Mouse (Mus musculus): ENCODE results near the gene Zfp36l1. TPM values are rescaled to one million over a fixed set of nuclear protein-coding genes. Genes with fewer than 3 reads are reported as not detected.

The Zfp36l1 gene
- total RNA-seq, 1 experiment from 2014 or later = 225 TPM

DNA sequence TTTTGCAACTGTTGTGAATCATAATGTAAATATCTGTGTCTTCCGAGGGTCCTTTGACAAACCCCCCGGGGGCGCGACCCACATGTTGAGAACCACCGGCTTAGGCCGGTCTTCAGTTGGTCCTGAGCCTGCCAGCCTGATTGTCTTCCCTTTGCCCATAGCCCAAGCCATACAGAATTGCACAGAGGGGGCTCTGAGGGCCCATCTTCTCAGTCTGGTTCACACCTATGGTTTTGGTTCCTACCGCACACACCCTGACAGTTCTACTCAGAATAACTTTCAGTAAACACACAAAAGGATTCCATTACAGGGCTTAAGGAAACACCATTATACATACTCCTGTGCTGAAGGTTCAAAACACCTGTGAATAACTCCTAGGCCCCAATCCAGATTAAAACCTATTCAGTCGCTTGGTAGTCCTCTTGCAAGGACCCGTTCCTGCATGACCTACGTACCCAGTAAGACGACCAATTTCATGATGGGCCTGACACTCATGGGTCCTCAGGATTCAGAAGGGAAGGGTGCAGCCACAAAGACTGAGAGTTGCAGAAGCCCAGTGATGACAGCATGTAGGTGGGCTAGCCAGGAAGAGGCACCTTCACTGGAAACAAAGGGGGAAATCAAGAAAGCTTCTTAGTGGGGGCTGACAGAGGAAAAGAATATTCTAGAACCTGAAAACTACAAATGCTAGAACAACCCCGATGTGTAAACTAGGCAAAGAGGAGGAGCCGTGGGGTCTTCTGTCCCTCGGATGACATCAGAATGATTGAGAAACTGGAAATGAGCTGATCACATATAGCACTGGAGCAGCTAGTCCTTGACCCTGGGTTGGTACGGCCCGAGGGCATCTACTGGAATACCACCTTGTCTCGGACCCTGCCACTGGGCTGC lies 18.8 kb upstream of the Zfp36l1 start:
- DNase-seq = no peak

DNA sequence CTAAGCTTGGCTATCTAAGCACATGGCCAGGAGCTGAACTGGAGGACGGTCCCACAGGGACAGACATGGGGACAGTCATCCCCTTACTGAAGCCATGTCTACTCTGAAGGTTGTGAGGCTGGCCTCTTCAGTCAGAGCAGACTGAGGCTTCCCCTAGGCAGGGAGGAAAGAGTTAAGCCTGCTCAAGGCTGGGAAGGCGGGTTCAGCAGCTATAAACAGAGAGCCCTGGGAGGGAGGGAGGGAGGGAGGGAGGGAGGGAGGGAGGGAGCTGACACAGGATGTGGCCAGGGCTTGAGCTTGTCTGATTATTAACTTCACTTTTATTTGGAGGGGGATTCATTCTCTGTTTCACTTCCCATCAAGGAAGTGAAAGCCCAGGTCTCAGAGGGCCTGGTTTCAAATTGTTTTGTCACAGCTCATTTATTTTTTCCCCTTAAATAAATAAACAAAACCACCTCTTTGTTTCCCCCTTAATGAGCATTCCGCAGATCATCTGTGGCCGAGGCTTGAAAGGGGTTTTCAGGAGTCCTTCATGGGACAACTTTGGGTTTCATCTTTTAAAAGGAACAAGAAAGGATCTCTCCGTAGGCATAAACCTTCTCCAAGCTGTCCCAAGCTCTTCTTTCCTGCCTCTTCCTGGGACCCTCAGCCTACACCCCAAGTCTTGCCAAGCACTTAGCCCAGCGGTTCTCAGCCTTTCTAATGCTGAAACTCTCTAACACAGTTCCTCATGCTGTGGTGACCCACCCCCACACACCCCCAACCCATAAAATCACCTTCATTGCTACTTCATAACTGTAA lies 17.9 kb upstream of the Zfp36l1 start:
- no peak for DNase-seq

DNA sequence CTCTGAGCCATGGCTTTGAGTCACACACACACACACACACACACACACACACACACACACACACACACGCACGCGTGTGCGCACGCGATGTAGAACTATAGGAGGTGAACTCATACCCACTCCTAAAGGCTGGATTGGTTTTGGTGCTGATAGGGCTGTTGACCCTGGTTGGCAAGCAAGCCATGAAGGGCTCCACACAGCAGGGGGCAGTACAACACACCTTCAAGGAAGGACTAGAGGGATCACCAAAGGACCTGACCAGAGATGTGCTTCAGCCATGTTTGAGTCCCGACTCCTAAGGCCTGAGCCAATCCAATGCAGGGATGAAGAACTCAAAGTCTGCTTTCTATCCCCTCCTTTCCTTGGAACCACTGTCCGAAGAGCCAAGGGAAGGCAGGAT lies 16.7 kb upstream of the Zfp36l1 start:
- DNase-seq = no peak

DNA sequence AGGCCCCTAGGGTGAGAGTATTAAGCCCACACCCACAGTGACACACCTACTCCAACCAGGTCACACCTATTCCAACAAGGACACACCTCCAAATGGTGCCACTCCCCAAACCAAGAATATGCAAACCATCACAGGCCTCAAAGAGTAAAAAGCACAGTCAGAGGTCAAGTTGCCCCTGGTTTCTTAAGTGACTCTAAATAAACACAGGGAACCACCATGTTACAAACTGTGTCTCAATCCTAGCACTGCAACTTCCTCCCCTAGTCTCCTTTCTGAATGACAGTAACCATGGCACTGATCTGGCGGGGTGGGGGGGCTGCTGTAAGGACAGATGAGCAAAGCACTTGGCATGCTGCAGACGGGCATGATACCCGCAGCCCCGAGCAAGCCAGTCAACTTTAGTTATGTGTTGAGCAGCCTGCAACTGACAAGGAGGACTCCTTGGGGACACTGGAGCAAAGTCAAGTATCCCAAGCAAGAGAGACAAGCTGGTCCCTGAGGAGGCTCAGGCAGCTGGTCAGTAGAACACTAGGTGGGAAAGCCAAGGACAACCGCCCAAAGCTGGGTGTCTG lies 14.5 kb upstream of the Zfp36l1 start:
- DNase-seq = no peak

DNA sequence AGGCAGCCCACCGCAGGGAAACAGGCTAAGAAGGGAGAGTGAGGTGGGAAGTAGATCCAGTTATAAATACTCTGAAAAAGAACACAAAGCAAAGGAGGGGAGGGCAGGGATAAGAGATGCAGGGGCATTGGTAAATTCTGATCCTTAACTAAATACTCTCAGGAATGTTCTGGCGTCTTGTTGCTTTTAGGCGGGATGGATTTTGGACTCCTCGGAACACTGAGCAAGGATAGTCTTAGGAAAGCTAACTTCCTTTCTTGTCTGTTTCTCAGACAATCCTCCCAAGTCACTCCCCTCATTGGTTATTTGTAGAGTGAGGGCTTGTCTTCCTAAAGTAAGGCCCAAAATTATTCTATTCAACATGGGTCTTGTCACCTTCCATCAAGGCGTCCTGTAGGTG lies 12.5 kb upstream of the Zfp36l1 start:
- DNase-seq = no peak

DNA sequence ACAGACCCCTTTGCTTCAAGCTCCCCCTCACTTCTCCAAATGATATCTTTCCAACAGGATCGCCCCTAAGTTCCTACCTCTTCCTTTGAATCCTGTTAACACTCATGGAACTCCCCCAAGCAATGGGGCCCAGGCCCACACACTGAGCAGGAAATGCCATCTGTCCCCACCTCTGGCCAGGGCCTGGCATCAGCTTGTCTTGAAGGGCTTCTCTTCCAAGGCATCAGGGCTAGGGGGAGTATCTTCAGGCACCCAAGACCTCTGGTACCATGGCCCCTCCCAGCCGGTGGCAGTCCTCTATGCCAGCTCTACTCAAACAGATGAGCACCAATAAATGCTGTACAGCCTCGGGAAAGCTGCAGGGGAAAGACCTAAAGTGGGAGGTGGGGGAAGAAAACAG lies 11.9 kb upstream of the Zfp36l1 start:
- DNase-seq = no peak

DNA sequence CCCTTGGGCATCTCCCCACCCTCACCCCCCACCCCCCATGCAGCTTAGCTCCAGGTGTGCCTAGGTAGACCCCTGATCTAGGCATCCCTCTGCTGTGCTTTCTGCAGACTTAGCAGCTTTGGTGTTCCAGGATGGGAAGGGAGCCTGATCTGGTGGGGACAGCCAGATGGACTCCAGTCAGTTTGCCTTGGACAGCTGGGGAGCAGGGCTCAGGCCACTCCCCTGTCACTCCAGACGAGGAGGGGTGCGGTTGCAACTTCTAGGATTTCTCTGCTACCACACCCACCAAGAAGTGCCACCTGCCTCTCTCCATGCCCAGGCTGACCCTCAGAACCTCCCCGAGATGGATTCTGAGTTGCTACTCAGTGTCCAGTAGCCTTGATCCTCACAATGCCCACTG lies 11.4 kb upstream of the Zfp36l1 start:
- DNase-seq = no peak

DNA sequence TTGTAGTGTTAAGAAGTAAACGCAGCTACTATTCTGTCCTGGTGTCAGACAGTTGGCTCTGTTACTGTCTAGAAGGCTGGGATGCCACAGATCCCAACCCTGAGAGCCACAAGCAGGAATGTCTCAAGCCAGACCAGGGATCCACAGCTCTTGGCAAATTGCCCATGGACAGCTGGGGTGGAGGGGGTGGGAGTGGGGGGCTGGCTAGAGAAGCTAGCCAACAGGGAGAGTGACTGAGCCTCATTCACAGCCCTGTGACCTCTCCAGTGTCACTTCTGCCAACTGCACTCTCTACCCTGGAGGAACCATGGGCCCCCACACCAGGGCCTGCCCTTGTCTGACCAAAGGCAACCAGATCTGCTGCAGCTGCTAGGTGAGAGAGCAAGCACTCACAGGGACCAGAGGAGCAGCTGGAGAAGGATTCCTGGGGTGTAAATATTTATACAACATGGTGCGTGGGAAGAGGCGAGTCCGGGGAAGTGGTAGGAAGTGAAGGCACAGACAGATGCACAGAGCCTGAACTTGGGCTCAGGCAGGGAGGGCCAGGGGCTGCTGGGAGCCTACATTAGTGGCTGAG lies 10.5 kb upstream of the Zfp36l1 start:
- no peak for DNase-seq

DNA sequence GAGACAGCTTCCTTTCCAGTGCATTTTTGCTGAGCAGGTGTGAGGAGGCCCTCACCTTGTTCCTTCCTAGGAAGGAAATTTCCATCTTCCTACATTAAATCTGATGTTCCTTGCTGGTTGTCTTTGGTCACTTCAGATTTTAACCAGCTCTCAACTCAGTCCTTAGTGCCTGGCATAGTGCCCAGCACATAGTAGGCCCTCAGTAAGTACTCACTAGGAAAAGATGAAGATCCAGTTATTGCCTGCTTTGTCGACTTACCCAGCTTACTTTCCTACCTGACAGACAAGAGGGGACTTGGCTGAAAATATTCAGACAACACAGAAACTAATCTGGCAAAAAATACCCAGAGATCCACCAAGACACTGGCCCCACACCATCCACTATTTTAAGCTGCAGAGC lies 8.6 kb upstream of the Zfp36l1 start:
- no peak for DNase-seq

DNA sequence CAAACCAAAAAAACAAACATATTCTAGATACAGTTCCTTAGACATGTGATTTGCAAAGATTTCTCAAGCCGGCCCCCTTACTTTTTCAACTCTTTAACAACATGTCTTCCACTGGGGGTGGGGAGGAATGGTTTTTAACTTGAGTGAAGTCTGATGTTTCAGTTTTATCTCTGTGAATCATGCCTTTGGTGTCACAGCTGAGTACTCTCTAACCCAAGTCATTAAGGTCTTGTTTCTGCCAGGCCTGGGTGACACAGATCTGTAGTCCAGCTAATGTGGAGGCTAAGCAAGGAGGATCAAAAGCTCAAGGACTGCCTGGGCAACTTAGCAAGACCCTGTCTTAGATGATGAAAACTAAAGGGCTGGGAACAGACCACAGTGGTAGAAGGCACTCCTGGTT lies 5.8 kb upstream of the Zfp36l1 start:
- DNase-seq = no peak

DNA sequence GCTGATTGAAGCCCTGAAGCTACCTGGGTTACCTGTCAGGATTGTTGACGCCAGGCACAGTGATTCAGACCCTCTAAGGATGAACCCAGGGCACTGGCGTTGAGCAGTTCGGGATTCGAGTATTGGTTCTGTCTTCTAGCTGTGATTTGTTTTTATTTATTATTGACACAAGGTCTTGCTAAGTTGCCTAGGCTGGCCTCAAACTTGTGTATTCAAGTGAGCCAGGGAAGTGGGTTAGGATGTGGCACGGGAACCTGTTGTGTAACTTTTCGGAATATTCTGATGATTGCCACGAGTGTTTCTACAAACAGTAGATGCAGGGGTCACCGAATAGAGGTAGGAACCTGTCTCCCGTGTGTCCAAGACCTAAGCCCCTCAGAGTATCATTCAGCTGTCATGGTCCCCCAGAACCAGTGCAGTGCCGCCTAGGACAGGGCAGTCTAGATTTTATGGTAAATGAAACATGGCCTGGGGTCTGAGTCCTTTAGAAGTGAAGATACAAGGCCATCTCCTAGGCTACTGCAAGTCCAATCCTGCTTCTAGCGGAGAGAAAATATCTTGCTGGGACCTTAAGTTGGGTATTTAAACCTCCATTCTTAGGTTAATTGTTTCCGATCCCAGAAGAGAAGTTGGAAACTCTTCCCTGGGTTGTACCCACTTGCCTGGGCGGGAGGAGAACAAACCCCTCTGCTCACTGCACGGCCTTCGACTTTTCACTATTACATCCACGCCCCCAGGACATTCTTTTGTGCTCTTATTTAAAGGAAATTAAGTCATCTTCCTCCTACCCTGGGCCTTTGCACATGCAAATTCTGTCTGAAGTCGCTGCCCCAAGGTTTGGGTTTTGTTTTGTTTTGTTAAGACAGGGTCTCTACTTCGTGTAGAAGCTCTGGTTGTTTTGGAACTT lies 3.6 kb upstream of the Zfp36l1 start:
- DNase-seq = no peak

DNA sequence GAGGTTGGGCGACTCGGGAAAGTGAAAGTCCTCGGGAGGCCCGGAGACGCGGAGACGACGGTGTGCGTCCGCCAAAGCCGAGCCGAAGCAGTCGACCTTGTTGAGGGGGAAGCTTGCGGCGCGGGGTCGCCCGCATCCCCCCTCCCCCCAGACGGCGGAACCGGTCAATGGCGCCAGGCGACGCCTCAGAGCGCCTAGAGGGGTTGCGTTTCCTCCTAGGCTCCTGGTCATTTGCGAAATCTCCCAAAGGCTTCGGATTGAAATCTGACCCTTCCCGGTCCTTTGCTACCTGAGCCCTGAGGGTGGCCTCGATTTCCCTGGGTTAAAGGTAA lies 3.0 kb upstream of the Zfp36l1 start:
- no peak for DNase-seq

DNA sequence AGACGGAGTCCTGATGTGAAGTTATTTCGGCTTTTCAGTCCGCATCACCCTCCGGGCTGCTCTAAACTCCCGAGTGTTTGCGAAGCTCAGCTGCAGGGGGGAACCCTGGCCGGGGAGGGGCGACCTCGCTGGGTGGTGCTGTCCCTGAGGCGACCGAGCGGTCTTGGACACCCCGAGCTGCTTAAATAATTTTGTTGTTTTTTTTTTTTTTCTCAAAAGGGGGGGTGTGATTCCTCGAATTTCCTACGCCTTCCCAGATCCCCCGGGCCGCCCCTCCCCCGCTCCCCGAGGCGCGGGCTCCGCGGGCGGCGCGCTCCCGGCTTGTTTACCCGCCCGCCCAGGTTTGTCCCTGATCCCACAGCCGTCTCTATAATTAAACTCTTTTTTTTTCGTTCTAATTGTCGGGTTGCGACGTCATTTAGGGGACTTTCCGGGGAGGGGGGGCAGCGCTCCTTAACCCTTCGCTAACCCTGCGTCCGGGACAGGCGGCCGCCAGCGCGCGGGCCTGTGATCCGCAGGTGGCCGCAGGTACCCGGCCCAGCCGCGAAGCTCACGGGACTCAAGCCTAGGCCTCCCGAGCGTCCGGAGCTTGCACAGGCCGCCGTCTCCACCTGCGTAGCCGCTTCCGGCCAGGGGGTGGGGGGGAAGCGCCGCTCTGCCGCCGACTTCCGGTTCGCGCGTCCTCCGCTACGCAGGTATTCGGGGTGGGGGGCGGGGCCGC lies 2.5 kb upstream of the Zfp36l1 start:
- peak; percentile 85 for DNase-seq

DNA sequence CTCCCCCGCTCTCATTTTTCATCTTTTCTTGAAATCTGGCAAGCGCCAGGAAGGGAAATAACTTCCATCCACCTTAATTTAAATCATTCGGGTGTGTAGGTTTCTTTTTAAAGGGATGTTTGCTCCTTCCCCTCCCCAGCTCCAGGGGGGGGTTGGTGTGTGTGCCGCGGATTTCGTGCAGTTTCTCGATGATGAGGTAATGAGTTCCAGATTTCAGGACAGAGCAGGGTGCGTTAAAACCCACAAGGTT lies 2.0 kb upstream of the Zfp36l1 start:
- no peak for DNase-seq

DNA sequence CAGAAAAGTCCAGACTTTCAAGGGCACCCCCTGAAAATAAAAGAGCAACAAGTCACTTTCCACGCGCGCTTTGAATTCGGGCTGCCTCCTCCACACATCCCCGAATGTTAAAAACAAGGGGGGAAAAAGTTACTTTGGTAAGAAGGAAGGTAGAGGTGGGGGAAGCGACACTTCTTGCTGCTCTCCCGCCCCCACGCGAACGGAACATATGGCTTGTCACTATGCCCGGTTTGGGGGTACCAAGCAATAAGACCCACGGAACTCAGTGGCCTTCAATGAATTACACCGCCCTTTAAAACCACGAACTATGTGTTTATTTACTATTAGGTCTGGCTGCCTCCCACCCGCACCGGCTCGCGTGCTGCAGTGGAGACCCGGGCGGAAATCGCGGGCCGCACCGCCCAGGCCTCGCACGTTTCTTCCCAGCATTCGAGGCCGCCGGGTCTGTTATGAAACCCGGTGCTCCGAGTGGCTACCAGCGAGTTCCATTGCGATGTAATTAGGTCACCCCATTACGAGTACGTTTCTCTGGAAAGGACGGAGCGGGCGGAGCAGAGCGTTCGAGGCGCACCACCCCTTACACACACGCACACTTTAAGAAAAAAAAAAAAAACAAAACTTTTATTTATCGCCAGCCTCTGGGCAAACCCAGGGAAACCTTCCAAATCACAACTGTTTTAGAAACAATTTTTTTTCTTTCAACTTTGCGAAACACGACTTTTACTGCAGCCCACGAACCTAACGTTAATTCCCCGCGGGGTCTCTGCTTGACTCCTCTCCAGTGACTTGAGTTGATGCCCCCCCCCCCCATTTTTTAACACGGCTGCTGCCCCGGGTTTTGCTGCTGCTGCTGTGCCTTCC lies 1.4 kb upstream of the Zfp36l1 start:
- peak; percentile 82 for DNase-seq

DNA sequence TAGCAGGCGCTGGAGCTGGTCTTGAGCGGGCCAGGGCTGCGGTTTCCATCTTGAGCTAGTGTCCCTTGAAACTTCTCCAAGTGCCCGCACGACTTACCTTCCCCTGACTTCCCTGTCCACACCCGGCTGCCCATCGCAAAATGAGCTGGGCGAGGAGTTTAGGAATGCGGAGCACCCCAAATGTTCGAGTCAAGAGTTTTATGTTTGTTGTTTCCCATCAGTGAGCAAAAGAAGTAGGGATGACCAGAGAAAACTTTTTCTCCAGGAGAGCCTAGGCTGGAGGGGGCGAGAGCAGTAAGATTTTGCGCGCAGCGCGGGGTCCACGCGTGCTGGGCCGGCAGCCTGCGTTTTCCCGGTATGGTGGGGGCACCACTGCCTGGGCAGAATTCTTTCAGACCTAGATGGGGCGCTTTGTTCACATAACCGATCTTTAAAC lies 791 bp upstream of the Zfp36l1 start:
- peak; percentile 45 for DNase-seq

DNA sequence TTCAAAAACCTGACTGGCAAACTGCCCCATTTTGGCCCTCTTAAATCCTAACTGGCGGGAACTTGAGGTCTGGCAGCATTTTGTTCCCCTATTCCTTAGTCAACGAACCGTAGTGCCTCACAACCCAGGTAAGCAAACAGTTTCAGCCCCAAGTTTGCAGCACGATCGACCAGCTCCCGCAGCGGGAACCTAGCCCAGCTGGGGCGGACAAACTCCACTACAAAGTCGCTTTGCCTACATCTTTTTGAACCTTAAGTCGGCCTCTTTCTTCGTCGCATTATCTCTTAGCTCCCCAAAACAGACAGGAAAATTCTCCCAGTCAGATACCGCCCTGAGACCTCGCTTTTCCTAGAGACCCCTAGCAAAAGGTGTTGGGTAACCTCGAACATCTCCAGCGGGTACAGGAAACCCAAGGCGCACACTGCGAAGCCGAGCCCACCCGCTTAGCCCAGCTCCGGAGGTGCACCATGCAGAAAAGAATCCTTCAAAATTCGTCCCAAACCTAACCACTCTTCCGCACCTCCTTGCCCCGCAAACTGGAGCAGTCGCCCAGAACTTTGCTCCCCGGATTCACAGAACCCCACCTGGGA lies 647 bp downstream of the Zfp36l1 start:
- no peak for DNase-seq

DNA sequence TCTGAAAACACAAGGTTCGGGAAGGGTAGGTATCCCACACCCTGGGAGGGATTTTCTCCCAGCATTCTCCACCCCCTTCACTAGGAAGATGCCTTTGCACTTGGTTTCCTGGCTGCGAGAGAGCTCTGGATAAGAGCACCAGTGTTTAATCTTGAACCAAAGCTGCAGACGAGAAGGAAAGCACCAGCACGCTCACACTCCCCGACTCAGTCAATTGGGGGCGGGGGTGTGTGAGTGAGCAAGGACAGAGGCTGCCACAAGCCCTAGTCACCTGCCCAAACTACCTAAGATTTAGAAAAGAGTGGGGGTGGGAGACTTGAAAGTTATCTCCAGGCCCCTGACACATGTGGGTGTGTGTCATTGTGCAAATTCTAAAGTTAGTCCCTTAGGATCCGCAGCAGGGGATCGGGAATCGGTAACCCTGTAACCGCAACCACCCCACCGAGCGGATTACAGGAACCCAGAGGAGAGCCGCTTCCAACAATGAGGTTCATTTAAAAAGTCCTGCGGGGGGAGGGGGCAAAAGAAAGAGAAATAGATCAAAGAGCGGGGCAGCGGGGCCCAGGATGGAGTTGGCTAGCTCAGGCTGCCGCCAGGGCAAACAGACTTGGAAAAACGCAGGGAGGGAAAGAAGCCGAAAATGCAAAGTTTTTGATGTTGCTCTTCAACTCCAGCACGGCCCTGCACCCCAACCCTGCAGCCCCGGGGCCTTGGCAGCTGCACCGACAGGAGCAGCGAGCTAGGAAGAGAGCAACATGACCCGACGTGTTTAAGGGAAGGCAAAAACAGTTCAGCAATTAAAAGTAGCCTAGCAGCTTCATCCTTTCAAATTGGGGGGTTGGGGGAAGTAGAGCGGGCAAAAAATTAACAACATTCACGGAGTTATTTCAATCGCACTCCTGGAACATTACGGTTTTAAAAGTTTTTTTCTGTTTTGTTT lies 1.4 kb downstream of the Zfp36l1 start:
- DNase-seq = peak; percentile 39

DNA sequence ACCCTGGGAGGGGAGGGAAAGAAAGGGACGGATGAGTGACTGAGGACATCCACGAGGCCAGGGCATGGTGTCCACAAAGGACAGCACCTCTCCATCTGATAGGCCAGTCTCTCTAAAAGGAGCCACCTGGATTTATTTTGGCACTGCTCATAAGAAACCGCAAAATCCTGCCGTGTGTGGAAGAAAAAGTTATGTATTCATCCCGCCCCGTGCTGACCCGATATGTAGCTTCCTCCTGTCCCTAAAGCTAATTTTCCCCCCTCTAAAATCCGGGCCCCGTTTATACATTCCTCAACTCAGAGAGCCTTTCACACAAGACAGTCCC lies 2.3 kb downstream of the Zfp36l1 start:
- no peak for DNase-seq
